Comparison of ENCODE assay signal across 8 mouse cellular contexts in genomic region chr11:120252843-120253645, GRCm38 (mm10). TPM values are rescaled to one million over a fixed set of nuclear protein-coding genes. Genes with fewer than 3 reads are reported as not detected.
DNase-seq lines count a peak whose midpoint lies in the region; ATAC-seq lines count a peak whose summit lies in the region.

No protein-coding gene starts in this region.

- H3K9ac ChIP-seq in embryonic facial prominence, embryonic 11.5 days (replicated peaks; ENCODE audit: low read length) = 0 out of 2 replicates have a peak overlapping the region, but pooled peaks have one; percentile 4
- no peak overlapping the region for H3K9ac ChIP-seq in intestine, embryonic 14.5 days (ENCODE audit: low read length)

- H3K9me3 ChIP-seq in embryonic facial prominence, embryonic 11.5 days (replicated peaks; ENCODE audit: control insufficient read depth, low read length) = no peaks in the 10 kb centered on the region
- H3K9me3 ChIP-seq in intestine, embryonic 14.5 days (ENCODE audit: control insufficient read depth, low read length) = no peaks in the 10 kb centered on the region

- H3K27ac ChIP-seq in embryonic facial prominence, embryonic 11.5 days (replicated peaks; ENCODE audit: low read depth, low read length) = peak overlapping the region; percentile 1; the same call in 1 of the 2 replicates
- H3K27ac ChIP-seq in intestine, embryonic 14.5 days (ENCODE audit: low read depth) = peak overlapping the region; percentile 47

- H3K4me1 ChIP-seq in embryonic facial prominence, embryonic 11.5 days (ENCODE audit: control insufficient read depth, insufficient read depth, low read length) = peaks cover 18% of the 10 kb centered on the region
- H3K4me1 ChIP-seq in intestine, embryonic 14.5 days (replicated peaks; ENCODE audit: control insufficient read depth, insufficient read depth, low read length) = peaks cover 55% of the 10 kb centered on the region

- H3K4me3 ChIP-seq in embryonic facial prominence, embryonic 11.5 days (ENCODE audit: low read depth, low read length) = no peak overlapping the region
- no peak overlapping the region for H3K4me3 ChIP-seq in intestine, embryonic 14.5 days (ENCODE audit: low read depth, low read length)

- peak; percentile 39 to 45 for DNase-seq in heart, adult 9 months (ENCODE audit: low spot score in 2 of 2)
- no peak for DNase-seq in heart, adult 8-10 months (ENCODE audit: low spot score)
- DNase-seq in embryonic facial prominence, embryonic 11.5 days (ENCODE audit: low spot score) = no peak
- DNase-seq in intestine, embryonic 14.5 days (ENCODE audit: low spot score) = no peak
- DNase-seq in lung, postnatal 10 days = peak; percentile 75
- no peak for DNase-seq in left cerebral cortex, adult 11 months (ENCODE audit: low spot score)
- DNase-seq in frontal cortex, postnatal 36 days (ENCODE audit: low spot score in 2 of 2) = no peak
- DNase-seq in adrenal gland, adult 8-10 months = no peak

- ATAC-seq in embryonic facial prominence, embryonic 11.5 days (replicated peaks; ENCODE audit: insufficient number of reproducible peaks, low FRiP score, low TSS enrichment, low read depth) = no peak
- peak; percentile 67; the same call in 1 of the 2 replicates for ATAC-seq in intestine, embryonic 14.5 days (replicated peaks; ENCODE audit: low FRiP score, low TSS enrichment, low read depth)

- no peaks in the 10 kb centered on the region for H3K27me3 ChIP-seq in embryonic facial prominence, embryonic 11.5 days (ENCODE audit: control insufficient read depth, insufficient read depth, low read length)
- H3K27me3 ChIP-seq in intestine, embryonic 14.5 days (replicated peaks; ENCODE audit: control insufficient read depth, insufficient read depth, low read length) = no peaks in the 10 kb centered on the region

- H3K4me2 ChIP-seq in embryonic facial prominence, embryonic 11.5 days (ENCODE audit: low read depth, low read length) = no peak overlapping the region
- peak overlapping the region; percentile 26; the same call in 1 of the 2 replicates for H3K4me2 ChIP-seq in intestine, embryonic 14.5 days (ENCODE audit: low read length)

- H3K36me3 ChIP-seq in embryonic facial prominence, embryonic 11.5 days (replicated peaks; ENCODE audit: control insufficient read depth, insufficient read depth, low read depth, low read length) = no peaks in the 10 kb centered on the region
- H3K36me3 ChIP-seq in intestine, embryonic 14.5 days (ENCODE audit: control insufficient read depth, insufficient read depth, low read length) = no peaks in the 10 kb centered on the region

- WGBS in embryonic facial prominence, embryonic 11.5 days = 48% methylated on average over 12 of the region's 12 CpGs
- 50% methylated on average over 12 of the region's 12 CpGs for WGBS in intestine, embryonic 14.5 days

RNA-seq across cellular contexts. Expression of gene Bahcc1, which starts 20.3 kb away (rescaled TPM):
- 10 to 100 TPM in 2 of 4 experiments, 1 to 10 TPM in 2; 6.2 to 12.6 (median 9.3) TPM for total RNA-seq in heart, adult 8-10 months (2022)
- 13.5 and 15.2 TPM in 2 replicates for polyA plus RNA-seq in embryonic facial prominence, embryonic 11.5 days (2014; fragmentation: Nextera tagmentation; extraction: Ambion mirVana)
- 12.1 and 12.7 TPM in 2 replicates for polyA plus RNA-seq in intestine, embryonic 14.5 days (2014; fragmentation: Nextera tagmentation; extraction: Ambion mirVana)
- total RNA-seq in adrenal gland, adult 8-10 months (2022) = 10 to 100 TPM; 16.6 to 24.5 (median 19.5) TPM

Comparison
In these comparisons a context has a peak if more than half of its experiments do, and no peak if none do; other contexts are left out.
1. DNase-seq: peak in heart, adult 9 months (2 of 2) and lung, postnatal 10 days (single experiment); none in heart, adult 8-10 months (single experiment), embryonic facial prominence, embryonic 11.5 days (single experiment), intestine, embryonic 14.5 days (single experiment), left cerebral cortex, adult 11 months (single experiment), frontal cortex, postnatal 36 days (0 of 2) and adrenal gland, adult 8-10 months (single experiment).